Mouse (Mus musculus) midbrain, embryonic 11.5 days (tissue): ENCODE results near the gene Rtkn2. TPM values are rescaled to one million over a fixed set of nuclear protein-coding genes. Genes with fewer than 3 reads are reported as not detected.

Experiments used
- ATAC-seq: fragments of 200-750 bp; cut with Nextera tagmentation; 2 replicates; pipeline ENCODE4 v1.8.0; 2017; ENCODE audit warnings: moderate TSS enrichment, moderate library complexity; ENCODE audit not compliant: low FRiP score
- DNase-seq: peaks from one replicate; pipeline ENCODE4 v3.0.0; 2015; ENCODE audit warnings: low spot score; ENCODE audit errors: missing footprints
- H3K27ac ChIP-seq: fragments of 300-500 bp; sonication (generic); 2 replicates; pipeline ENCODE4 v1.5.1; 2014; ENCODE audit warnings: low read depth, low read length
- H3K27me3 ChIP-seq: fragments of 300-500 bp; sonication (generic); 2 replicates; pipeline ENCODE4 v1.6.1; 2014; ENCODE audit warnings: mild to moderate bottlenecking, low read length, moderate library complexity, mixed read lengths; ENCODE audit not compliant: control insufficient read depth, insufficient read depth
- H3K36me3 ChIP-seq: fragments of 300-500 bp; sonication (generic); 2 replicates; pipeline ENCODE4 v1.6.1; 2014; ENCODE audit warnings: mild to moderate bottlenecking, low read length, moderate library complexity, mixed read lengths; ENCODE audit not compliant: control insufficient read depth, insufficient read depth
- H3K4me1 ChIP-seq: fragments of 300-500 bp; sonication (generic); 2 replicates; pipeline ENCODE4 v1.6.1; 2014; ENCODE audit warnings: low read length; ENCODE audit not compliant: control insufficient read depth, insufficient read depth
- H3K4me2 ChIP-seq: fragments of 300-500 bp; sonication (generic); 2 replicates; pipeline ENCODE4 v1.6.1; 2014; ENCODE audit warnings: mild to moderate bottlenecking, moderate library complexity
- H3K4me3 ChIP-seq: fragments of 300-500 bp; sonication (generic); 2 replicates; pipeline ENCODE4 v1.5.1; 2014; ENCODE audit warnings: low read depth, low read length
- H3K9ac ChIP-seq: fragments of 300-500 bp; sonication (generic); 2 replicates; pipeline ENCODE4 v1.6.1; 2014; ENCODE audit warnings: low read length
- H3K9me3 ChIP-seq: fragments of 300-500 bp; sonication (generic); 2 replicates; pipeline ENCODE4 v1.6.1; 2016; ENCODE audit warnings: low read length; ENCODE audit not compliant: control insufficient read depth
- WGBS: fragments of 180-500 bp; shearing (Covaris S2); extraction: QIAGEN DNeasy Blood & Tissue Kit; methylation state at CpG from one replicate; pipeline ENCODE4 v1.1.7; 2014; 5-methylcytosine and 5-hydroxymethylcytosine counted together
- polyA plus RNA-seq: library from polyadenylated mRNA; unstranded; fragments of >200 nt; fragmentation: Nextera tagmentation; extraction: Ambion mirVana; gene quantifications from 2 replicates; pipeline ENCODE4 v1.2.1, GENCODE M21; 2014

The Rtkn2 gene
- polyA plus RNA-seq, 1 experiment from 2014 or later = 19.9 TPM

DNA sequence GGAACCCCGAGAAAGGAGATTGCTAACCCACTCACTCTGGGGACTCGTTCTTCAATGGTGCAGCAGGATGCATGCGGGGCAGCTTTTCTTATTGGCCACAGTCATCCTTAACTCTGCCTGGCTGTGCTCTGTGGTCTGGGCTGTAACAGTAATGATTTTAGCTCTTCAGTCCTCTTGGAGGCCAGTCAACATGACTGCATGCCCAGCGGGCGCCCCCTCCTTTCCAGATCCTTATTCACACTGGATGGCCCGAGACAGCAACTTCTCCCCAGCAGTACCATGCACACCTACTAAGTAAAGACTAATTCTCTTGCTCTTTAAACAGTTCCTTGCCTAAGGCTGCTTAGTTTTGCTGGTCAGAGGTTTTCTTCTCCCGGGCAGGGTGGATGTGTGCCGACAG is 4.4 kb downstream of the Rtkn2 start:
- H3K9me3 ChIP-seq = no peaks in the 10 kb centered on the region
- ATAC-seq (no peak), DNase-seq (no peak)
- H3K27me3 ChIP-seq = no peaks in the 10 kb centered on the region
- H3K36me3 ChIP-seq = peaks cover 2% of the 10 kb centered on the region; the same call in 1 of the 2 replicates
- H3K4me1 ChIP-seq = peaks cover 3% of the 10 kb centered on the region; the same call in 1 of the 2 replicates
- no peak overlapping the region for H3K9ac ChIP-seq
- H3K4me3 ChIP-seq = no peak overlapping the region
- no peak overlapping the region for H3K27ac ChIP-seq
- no peak overlapping the region for H3K4me2 ChIP-seq
- 92% methylated on average over 8 of the region's 8 CpGs for WGBS

DNA sequence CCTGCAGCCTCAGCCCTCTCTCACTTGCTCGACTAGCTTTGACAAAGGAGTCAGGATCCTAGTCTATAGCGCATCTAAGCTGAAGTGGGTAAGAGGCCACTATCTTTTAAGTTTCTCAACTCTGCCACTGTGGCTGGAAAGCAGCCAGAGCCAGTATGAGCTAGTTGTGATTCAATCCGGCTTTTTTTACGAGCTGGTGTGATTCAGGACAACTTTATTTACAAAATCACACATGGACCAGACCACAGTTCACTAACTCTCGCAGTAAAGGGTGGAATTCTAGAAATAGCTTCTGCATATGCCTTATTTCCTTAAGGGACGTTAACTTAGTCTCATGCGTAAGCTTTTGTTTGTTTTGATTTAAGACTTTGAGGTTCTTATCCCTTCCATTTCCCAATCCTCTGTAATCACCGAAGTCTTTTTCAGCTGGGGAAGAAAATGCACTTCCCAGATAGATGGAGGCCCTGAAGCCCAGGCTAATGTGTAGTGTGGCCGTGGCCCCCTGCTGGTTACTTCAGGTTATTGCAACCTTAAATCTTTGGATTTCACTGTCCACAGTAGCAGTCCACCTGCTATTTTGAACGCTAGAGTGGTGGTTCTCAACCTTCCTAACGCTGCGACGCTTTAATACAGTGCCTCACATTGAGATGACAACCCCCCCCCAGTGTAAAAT is 5.0 kb downstream of the Rtkn2 start:
- Histone ChIP-seq H3K27ac (no peak overlapping the region), H3K4me2 (no peak overlapping the region), H3K4me1 (peaks cover 3% of the 10 kb centered on the region; the same call in 1 of the 2 replicates), H3K9ac (no peak overlapping the region), H3K36me3 (peaks cover 2% of the 10 kb centered on the region; the same call in 1 of the 2 replicates), H3K9me3 (no peaks in the 10 kb centered on the region), H3K4me3 (no peak overlapping the region), H3K27me3 (no peaks in the 10 kb centered on the region)
- peak; percentile 94 for DNase-seq
- WGBS = 57% methylated on average over 13 of the region's 13 CpGs
- ATAC-seq = peak; percentile 56

DNA sequence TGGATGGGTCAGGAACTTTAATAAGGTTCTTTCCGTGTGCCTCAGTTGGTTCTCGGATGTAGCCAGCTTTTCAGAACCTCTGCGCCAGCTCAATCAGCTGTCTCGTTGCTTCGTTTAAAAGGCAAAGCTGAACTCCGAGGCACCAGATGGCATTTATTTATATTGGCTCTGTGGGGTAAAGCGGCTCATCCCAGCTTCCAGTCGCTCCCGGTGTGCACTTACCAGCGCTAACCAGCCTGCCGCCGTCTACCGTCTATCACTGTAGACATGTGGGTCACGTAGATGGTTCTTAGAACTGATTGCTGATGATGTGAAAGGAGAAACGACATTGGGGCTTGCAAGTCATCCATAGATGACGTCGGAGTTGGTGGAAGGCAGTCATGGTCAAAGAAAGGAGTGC is 5.7 kb downstream of the Rtkn2 start:
- Histone ChIP-seq H3K4me3 (no peak overlapping the region), H3K9me3 (no peaks in the 10 kb centered on the region), H3K4me1 (peaks cover 3% of the 10 kb centered on the region; the same call in 1 of the 2 replicates), H3K4me2 (no peak overlapping the region), H3K27ac (no peak overlapping the region), H3K36me3 (peaks cover 2% of the 10 kb centered on the region; the same call in 1 of the 2 replicates), H3K27me3 (no peaks in the 10 kb centered on the region), H3K9ac (no peak overlapping the region)
- no peak for DNase-seq
- ATAC-seq = no peak
- WGBS = 90% methylated on average over 17 of the region's 17 CpGs

DNA sequence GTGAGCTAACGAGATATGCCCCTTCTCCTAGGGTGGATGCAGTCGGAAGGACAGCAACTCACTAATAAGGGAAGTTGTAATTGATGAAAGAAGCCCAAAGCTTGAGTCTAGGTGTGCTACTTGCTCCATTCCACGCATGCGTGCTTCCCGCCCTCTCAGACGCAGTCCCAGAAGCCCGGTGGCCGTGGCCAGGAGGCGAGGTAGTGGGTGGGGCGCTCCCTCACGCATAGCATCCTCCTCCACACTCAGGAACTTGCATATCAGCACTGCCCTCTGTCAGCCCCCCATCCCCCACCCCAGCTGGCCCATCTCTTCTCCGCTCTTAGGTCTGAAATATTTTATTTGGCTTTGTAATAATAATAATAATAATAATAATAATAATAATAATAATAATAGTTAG is 16.0 kb downstream of the Rtkn2 start:
- WGBS = 74% methylated on average over 12 of the region's 12 CpGs
- H3K36me3 ChIP-seq = peaks cover 8% of the 10 kb centered on the region; the same call in 1 of the 2 replicates
- ATAC-seq = 0 out of 2 replicates have a peak, but pooled peaks have one; percentile 25

DNA sequence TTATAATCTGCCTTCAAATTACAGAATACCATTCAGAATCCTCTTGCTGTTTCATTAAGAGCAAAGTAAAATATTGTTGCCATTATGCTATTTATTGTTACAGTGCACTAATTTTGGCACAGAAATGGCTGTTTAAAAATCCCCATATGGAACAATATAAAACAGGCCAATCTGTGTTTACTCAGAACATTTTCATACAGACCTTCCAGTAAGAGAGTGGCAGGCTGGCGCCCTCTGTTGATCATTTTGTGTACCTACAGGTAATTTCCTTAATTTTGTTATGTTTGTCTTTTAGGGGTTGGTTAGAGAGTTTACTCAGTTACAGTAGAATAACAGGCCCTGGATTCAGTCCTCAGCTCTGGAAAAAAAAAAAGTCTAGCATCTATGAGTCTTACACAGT is 16.8 kb downstream of the Rtkn2 start:
- H3K9me3 ChIP-seq = peaks cover 2% of the 10 kb centered on the region; the same call in 1 of the 2 replicates
- H3K4me2 ChIP-seq = no peak overlapping the region
- H3K36me3 ChIP-seq = peaks cover 4% of the 10 kb centered on the region; the same call in 1 of the 2 replicates
- H3K4me3 ChIP-seq = no peak overlapping the region
- DNase-seq (peak; percentile 86), ATAC-seq (no peak)
- no peak overlapping the region for H3K27ac ChIP-seq
- 0% methylated on average over 1 of the region's 1 CpGs for WGBS
- no peaks in the 10 kb centered on the region for H3K4me1 ChIP-seq
- no peak overlapping the region for H3K9ac ChIP-seq
- H3K27me3 ChIP-seq = no peaks in the 10 kb centered on the region

More for the DNA sequence above, 16.0 kb downstream of the Rtkn2 start:
- Histone ChIP-seq H3K4me1 (no peaks in the 10 kb centered on the region), H3K4me2 (no peak overlapping the region), H3K27ac (no peak overlapping the region), H3K9ac (no peak overlapping the region), H3K4me3 (no peak overlapping the region), H3K27me3 (no peaks in the 10 kb centered on the region), H3K9me3 (peaks cover 2% of the 10 kb centered on the region; the same call in 1 of the 2 replicates)
- DNase-seq = no peak

- peak; percentile 96 for DNase-seq
- no peaks in the 10 kb centered on the region for H3K9me3 ChIP-seq
- no peak overlapping the region for H3K27ac ChIP-seq
- H3K4me1 ChIP-seq = no peaks in the 10 kb centered on the region
- no peak overlapping the region for H3K4me3 ChIP-seq
- no peak overlapping the region for H3K4me2 ChIP-seq
- peak; percentile 68 for ATAC-seq
- no peaks in the 10 kb centered on the region for H3K27me3 ChIP-seq
- 37% methylated on average over 13 of the region's 13 CpGs for WGBS
- H3K9ac ChIP-seq = no peak overlapping the region
- no peaks in the 10 kb centered on the region for H3K36me3 ChIP-seq
Observed at GRCm38 (mm10) chr10:67998116-67998635, 18.8 kb downstream of the Rtkn2 start.

- no peaks in the 10 kb centered on the region for H3K27me3 ChIP-seq
- no peaks in the 10 kb centered on the region for H3K4me1 ChIP-seq
- no peaks in the 10 kb centered on the region for H3K36me3 ChIP-seq
- no peak overlapping the region for H3K9ac ChIP-seq
- H3K4me3 ChIP-seq = no peak overlapping the region
- DNase-seq = no peak
- H3K27ac ChIP-seq = no peak overlapping the region
- H3K9me3 ChIP-seq = no peaks in the 10 kb centered on the region
- no peak for ATAC-seq
- no peak overlapping the region for H3K4me2 ChIP-seq
- 94% methylated on average over 10 of the region's 10 CpGs for WGBS
Observed at GRCm38 (mm10) chr10:67999170-67999569, 19.8 kb downstream of the Rtkn2 start.

DNA sequence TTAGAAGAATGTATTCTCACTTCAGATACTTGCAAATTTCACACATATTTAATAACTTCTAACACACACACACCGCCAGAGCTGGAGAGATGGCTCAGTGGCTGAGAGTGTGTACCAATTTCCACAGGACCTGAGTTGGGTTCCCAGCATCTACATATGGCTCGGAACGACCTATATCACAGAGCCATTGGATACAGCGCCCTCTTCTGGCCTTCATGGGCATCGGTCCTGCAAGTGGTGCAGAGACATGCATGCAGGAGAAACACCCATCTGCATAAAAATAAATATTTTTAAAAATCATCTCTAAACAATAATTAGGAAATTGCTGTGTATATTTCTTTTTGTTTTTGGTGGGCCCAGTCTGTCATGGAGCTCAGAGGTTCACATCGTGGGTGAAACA is 22.1 kb downstream of the Rtkn2 start:
- H3K36me3 ChIP-seq = no peaks in the 10 kb centered on the region
- 93% methylated on average over 6 of the region's 6 CpGs for WGBS
- ATAC-seq (no peak), DNase-seq (no peak)
- no peaks in the 10 kb centered on the region for H3K9me3 ChIP-seq
- H3K9ac ChIP-seq = no peak overlapping the region
- no peaks in the 10 kb centered on the region for H3K27me3 ChIP-seq
- no peak overlapping the region for H3K4me2 ChIP-seq
- no peak overlapping the region for H3K27ac ChIP-seq
- H3K4me3 ChIP-seq = no peak overlapping the region
- H3K4me1 ChIP-seq = no peaks in the 10 kb centered on the region

GRCm38 (mm10) chr10:68003651-68004422 is 24.5 kb downstream of the Rtkn2 start:
- DNase-seq (no peak), ATAC-seq (no peak)
- no peak overlapping the region for H3K4me3 ChIP-seq
- no peaks in the 10 kb centered on the region for H3K27me3 ChIP-seq
- H3K9ac ChIP-seq = no peak overlapping the region
- H3K9me3 ChIP-seq = no peaks in the 10 kb centered on the region
- 89% methylated on average over 18 of the region's 18 CpGs for WGBS
- no peak overlapping the region for H3K27ac ChIP-seq
- no peak overlapping the region for H3K4me2 ChIP-seq
- H3K4me1 ChIP-seq = no peaks in the 10 kb centered on the region
- no peaks in the 10 kb centered on the region for H3K36me3 ChIP-seq
